Mouse (Mus musculus) heart, postnatal 14 days (tissue): ENCODE measurements at regions not wholly inside any gene's neighbourhood (a gene's known extent, or its start where the extent isn't known, plus 50 kb on each side); places are given as distances from the start of the nearest gene placed in this dataset.

Source experiments
- DNase-seq, 2 experiments: peaks; one replicate each; pipeline ENCODE4 v3.0.0; 2021 to 2022
- intact Hi-C: fragments of 180-260 bp; cut with DNase I; formaldehyde crosslinking; loops from one replicate; pipeline ENCODE4 v1.15.1; 2025

DNA sequence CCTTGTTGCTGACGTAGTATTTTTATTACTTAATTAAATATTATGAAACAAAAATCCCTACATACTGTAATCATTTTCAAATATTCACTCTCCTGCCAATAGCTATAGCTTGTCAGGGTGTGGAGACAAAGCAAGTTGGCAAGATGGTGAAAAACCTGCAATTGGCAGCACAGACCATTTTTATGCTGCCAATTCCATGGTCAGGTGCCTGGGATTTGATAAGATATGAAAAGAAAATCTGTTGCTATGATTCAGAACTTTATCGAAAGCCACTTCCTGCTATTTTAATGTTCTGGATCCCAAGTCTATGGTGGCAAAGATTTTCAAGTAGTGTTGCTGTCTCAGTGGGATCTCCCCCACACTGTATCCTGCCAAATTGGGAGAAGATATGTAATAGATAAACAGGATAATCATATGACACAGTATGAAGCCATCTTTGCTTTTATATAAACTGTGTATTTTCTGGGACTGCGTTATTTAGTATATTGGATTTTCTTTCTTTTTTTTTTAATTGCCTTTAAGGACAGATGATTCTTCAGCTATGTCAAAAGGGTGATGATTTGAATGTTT lies 165.3 kb upstream of the Lrrc3b start:
- DNase-seq, result no peak
- intact Hi-C loops, result no loop called here

DNA sequence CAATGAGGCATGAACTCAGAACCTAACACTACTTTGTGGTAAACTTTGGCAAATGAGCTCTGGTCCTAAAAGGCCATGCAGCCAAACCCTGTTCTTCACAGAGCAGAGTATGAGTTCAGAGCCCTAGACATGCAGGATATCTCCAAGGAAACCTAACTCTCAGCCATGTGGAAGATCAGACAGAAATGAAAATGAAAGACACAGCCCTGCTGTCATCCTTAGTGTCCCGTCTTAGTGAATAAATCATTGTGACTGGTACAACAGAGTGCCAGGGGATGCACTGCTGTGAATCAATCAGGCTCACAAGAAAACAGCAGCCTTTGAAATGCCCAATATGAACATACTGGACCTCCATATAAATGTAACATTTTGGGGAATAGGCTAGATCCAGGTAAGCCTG lies 171.4 kb upstream of the Lrrc3b start:
- intact Hi-C loops, result no loop called here
- no peak for DNase-seq

DNA sequence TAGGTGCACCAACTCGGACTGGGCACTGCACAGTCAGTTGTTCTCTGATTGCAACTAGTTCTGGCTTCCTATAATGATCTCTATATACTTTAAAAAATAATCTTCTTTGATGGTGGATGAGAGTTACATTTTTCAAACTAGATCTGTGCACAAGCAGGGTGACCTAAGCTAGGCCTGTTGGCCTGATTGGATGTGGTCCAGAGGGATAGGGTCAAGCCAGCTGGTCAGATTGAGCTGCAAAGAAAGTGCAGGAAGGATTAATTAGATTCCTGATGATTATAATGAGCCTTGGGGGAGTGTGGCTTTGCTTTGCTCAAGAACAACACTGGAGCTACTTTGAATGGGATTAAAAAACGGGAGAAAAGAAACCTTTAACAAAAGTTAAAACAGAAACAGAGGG lies 195.8 kb upstream of the Lrrc3b start:
- intact Hi-C loops, result no loop called here
- no peak for DNase-seq

DNA sequence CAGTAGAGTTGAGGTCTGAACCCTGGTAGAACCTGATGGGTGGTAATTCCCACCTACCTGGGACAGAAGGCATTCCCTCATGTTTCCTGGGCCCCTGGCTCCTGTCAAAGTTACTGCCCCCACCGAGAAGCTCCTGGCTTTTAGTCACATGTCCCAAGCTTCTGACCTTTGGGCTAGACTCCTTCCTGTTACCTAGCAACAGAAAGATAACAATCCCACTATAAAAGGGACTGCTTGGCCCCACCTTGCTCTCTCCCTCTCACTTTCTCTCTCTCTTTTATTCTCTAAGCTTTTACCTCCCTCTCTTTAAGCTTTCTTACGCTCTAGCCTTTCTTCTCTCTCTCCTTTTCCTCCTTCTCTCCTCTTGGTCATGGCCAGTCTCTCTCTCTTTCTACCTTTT lies 198.9 kb upstream of the Lrrc3b start:
- no peak for DNase-seq
- intact Hi-C loops, result no loop called here

DNA sequence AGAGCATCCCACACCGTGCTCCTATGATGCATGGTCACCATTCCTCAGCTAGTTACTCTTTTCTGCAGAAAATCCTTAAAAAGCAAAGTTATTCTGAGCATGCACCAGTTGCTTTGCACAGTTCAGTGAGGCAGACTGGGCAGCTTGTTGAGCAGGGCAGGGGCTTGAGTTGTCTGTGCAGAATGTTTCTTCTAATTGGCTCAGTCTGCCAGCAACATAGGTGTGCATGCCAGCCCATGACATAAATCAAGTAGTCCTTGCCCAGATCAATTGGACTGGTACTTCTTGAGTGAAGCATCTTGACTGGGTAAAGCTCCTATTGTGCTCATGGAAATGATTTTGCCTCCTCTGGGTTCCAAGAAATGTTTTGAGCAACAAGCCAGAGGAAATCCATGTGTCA lies 200.1 kb upstream of the Lrrc3b start:
- no peak for DNase-seq
- intact Hi-C loops, result no loop called here

DNA sequence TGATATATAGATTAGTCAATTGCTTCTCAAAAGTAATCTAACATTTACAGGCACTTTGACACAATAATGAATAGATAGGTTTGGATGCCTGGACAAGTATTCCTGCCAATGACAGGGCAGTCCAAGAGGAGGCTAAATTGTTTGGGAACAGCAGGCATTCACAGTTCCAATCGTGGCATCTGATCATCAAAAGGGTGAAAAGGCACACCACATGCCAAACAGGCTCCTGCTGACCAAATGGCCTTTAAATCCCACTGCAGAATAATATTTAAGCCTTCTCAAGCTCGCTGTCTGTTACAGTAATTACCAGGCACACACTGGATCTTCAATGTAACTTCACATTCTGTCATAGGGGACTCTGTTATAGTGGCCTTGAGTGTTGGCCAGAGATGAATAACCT lies 222.1 kb upstream of the Lrrc3b start:
- intact Hi-C loops, result no loop called here
- DNase-seq, result no peak

DNA sequence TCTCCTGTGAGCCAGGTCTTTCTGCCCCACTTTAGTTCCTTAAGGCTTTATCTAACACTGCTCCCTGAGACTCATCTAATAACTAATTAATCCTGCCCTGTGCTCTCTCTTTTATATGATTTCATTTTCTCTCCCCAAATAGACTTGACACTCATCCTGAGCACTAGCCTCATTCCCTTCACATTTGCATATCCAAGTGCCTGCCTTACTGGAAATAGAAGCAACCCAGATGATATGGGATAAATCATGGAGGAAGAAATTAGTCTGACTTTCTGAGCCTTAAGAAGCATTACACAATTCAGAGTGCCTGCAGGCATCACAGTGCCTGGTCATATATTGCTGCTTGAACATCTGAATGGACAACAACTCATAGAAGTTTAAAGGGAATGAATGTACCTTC lies 233.5 kb upstream of the Lrrc3b start:
- intact Hi-C loops, result no loop called here
- DNase-seq, result no peak

DNA sequence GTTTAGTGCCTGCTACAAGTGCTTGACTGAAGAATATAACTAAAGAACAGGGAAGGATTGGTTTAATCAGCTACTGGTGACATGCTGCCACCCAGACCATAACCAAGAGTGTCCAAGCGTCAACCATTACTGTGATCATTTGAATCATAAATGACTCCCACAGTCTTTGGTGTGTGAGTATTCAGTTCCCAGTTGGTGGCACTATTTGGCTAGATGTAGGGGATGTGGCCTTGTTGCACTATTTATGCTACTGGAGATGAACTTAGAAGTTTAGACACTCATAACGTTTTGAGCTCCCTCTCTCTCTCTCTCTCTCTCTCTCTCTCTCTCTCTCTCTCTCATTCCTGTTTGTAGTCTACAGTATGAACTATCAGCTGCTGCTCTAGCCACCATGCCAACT lies 238.4 kb upstream of the Lrrc3b start:
- no peak for DNase-seq
- intact Hi-C loops, result no loop called here

DNA sequence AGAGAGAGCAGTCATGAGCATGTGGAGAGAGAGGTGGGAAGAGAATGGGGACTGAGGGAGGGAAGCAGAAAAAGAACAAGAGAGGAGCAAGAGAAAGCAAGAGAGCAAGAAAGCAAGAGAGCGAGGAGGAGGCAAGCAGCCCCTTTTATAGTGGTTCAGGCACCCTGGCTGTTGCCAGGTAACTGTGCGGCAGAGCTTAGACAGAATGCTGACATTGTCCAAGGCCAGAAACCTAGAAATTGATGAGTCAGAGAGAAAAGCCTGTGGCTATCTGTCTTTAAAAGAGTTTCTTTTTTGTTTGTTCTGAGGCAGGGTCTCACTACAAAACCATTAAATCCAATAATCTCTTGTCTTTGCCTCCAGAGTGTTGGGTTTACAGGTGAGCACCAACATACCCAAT lies 240.7 kb upstream of the Lrrc3b start:
- intact Hi-C loops, result no loop called here
- no peak for DNase-seq

DNA sequence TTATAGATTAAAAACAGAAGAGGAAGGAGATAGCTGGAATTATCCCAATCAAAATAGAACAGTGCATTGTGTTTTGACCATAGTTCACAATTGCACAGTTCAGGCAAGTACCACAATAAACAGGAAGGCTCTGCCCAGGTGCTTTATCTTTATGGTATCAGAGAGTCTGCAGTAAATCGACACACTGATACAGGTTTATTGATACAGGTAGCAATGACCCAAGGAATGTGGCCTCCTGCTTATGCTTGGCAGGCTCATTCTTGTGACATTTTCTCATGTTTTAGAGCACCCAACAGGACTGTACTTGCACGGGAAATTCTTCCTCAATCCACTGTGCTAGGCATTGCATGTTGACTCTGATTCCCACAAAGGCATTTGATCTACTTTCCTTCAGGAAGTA lies 259.2 kb upstream of the Lrrc3b start:
- DNase-seq, result no peak
- intact Hi-C loops, result no loop called here

DNA sequence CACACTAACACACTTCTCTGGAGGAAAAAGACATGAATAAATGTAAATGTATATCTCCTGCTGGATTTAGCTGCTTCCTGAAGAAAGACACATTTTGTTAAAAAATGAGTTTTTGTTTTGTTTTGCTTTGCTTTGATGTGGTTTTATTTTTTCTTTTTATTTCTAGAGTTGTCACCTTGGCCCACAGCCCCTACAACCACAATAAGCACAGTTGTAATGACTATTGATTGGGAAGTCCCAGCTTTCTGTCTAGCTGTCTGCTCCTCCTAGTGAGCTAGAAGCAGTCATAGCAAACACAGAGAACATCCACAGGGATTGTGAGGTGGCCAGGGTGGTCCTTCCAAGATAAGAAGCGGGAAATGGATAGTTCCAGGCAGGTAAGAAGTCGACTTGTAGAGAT lies 259.8 kb upstream of the Lrrc3b start:
- no peak for DNase-seq
- intact Hi-C loops, result no loop called here

DNA sequence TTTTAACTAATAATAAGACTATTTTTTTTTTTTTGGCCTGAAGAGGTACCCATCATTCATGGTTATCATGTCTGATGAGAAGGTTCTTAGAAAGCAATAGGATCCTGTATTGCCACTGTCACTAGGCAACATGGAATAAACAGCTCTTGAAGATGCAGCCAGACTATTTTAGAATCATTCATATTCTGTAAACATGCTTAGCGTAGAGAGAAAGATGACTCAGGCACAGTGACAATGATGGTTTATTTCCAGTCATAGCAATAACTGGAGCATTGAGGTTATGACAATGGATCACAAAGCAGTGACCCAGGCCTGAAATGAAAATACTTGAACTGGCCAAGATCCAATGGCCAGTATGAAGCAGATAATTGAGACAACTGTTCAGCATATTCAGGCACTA lies 283.3 kb upstream of the Lrrc3b start:
- intact Hi-C loops, result no loop called here
- DNase-seq, result no peak

DNA sequence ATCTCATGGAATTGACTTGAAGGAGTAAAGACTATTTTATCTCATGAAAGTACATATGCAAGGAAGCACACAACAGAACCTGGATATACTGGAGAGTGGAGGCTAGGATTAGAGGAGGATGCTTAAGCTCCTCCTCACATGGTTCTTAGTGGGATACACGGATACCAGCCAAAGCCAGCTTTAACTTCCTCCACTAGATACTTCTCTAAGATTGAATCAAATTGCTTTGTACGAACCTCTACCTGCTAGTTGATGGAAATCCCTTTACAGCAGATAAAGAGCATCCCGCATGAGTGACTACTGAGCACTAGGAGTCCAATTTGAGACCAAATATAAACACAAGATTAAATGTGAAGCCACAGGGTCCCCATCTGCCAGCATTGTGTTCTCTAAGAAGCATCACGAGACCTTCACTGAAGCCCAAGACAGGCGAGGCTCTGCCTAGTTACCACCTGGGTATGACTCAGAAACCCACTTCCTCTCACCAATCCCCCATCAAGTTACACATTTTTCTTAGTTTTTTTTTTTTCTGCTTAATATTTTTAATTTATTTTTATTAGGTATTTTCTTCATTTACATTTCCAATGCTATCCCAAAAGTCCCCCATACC lies 307.9 kb upstream of the Lrrc3b start:
- intact Hi-C loops, result no loop called here
- no peak for DNase-seq

DNA sequence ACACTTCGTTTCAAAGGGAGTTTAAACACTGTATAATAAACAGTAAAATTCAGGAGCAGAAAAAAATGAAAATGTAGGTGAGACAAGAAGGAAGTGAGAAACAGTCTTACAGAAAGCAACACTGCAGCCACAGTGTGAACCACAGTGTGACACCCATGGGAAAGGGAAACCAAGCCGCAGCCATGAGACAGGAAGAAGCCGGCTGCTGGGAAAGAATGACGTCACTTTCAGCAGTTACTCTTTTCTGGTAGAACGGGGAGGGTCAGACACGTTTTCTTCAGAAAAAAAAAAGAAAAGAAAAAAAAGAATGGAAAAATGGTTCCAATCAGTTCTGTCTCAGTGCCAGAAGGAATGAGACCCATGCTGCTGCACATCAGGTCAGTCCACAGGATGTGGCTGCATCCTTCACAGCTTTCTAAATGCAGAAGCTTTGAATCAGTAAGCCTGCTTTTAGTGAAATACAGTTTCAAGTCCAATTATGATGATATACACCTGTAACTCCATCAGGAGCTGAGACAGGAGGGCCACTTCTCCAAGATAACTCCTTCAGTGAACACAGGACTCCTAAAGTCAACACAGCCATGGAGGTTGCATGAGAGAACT lies 331.2 kb upstream of the Lrrc3b start:
- no peak for DNase-seq
- intact Hi-C loops, result no loop called here

DNA sequence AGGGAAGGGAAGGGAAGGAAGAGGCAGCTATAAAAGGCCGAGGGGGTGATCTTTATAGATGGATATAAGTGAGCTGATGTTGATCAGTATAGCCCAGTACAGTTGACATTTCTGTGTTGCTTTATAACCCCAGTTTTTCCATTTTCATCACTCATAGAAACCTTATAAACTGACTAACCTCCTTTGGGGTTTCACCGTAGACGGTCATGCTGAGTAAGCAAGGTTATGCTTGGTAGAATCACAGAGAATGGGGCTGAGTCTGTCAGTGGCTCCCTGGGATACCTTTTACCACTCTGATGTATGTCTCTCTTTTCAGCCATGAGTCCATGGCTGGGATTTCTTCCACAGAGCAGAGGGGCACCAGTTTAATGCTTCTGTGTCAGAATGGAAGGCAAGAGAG lies 345.9 kb upstream of the Lrrc3b start:
- intact Hi-C loops, result loop anchor here (5.0 kb wide), 1 partner anchor 537 kb away; no protein-coding TSS in a partner anchor
- DNase-seq, result no peak

DNA sequence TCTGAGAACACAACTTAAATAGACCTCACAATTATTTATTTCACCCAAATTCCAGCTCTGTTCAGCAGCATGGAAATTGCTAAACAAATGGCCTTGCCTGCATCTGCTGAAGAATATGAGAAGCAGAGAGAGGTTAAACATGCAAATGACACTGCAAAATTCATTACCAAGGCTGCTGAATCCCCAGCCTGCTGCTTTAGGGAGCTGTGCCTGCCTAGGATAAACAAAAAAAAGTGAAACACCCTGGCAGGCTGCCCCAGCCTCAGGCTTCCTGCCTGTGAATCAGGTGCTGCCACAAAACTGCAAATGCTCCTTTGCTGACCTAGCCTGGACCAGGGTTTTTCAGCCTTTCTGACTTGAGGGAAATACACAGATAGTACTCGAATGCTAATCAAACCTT lies 346.4 kb upstream of the Lrrc3b start:
- peak in 1 of 2 experiments; percentile 11 for DNase-seq
- intact Hi-C loops, result no loop called here

DNA sequence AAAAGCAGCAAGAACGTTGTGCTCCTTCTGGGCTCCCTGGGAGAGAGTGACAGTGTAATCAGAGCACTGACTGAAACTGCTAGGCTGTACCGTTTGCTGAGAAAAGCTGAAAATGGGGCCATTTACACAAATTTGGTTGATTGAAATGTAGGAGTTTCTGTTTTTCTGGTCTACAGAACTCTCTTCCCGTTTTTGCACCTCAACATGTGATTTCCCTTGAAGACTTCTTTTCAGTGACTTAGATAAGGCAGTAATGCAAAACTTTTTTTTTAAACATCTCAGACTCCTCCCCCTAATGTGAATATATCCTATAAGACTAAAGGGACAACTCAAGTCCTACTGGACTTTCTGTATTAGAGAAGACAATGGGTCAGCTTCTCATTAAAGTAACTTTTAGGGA lies 356.9 kb upstream of the Lrrc3b start:
- intact Hi-C loops, result no loop called here
- DNase-seq, result no peak

DNA sequence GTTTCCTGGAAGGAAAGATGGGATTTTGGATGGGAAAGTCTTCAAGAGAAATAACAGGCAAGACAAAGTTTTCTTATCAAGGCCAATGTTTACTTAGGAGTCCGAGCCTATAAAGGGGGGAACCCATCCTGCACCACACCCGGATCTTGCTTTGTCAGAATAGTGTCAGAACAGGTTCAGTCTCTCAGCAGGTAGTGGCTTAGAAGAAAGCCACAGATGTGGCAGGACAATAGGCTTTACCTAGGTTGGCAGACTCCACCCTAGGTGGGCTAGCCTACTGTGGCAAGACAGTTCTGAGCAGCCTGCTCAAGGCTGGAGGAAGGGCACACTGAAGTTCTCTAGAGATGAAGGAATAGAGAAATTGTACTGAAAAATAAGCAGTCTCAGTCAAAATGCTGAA lies 358.2 kb upstream of the Lrrc3b start:
- intact Hi-C loops, result no loop called here

DNA sequence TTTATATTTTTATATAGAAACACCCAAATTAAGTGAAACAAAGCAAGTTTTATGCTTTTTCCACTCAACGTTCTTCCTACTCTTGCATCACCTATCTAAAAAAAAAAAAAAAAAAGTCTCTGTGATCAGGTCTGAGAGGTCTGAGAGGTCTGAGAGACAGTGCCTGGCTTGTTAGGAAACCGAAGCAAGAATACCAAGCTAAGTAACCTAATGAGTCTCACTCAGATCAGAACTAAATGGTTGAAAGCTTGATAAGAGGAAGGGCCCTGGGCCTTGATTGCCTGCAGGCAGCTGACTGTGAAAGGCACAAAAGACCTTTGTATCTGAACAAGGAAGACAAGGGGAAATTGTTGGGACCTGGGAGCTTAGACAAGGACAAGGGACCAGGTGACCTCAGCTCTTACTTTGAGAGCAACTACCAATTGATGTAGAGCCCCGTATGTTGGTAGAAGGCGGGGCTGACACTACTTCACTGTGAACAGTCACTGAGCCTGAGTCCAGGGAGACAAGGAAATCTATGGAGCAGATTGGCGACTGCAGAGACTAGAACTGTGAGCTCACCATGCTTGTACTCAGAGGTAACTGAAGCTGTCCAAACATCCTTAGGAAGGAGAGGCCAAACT lies 362.8 kb upstream of the Lrrc3b start:
- DNase-seq, result no peak
- intact Hi-C loops, result no loop called here

More for the DNA sequence above, 358.2 kb upstream of the Lrrc3b start:
- no peak for DNase-seq

DNA sequence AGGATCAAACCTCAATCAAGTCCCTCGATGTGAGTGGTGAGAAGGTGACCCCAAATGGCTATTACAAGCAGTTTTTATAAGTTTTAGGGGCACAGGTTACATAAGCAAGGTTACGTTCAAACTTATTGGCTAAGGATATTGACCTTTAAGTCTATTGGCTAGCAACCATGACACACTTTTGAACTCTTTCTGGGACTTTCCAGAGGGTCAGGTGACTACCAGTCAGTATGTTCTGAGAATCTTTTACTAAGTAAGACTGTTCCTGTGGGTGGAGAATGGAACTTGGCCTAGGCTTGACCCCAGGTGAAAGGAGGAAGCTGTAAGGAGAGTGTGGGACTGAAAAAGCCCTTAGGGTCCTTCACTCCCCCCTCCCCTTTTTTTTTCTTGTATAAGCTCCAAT lies 370.3 kb upstream of the Lrrc3b start:
- intact Hi-C loops, result no loop called here
- no peak for DNase-seq

DNA sequence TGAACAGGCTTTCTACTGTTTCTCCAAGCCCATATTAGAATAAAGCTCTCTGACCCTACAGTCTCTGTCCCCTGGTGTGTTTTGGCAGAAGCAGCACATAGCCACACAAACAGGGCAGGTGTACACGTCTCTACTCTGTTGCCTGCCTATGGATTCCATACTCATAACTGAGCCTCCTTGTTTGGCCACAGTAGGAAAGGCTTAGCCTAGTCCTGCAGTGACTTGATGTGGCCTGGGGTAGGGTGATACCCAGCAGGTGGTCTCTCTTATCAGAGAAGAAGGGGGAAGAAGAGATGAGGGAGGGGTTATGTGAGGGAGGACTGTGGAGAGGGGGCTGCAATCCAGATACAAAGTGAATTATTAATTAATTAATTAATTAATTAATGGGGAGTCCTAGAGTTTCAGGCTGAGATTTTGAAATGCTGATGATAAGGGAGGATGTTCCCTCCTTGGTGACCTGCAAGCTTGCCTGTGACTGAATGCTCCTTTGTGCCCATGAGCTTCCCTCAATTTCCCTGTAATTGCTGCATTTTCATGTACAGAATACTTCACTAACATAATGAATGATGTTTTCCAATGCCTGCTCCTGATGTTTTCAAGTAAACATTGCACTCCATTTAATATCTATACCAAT lies 402.7 kb upstream of the Lrrc3b start:
- intact Hi-C loops, result no loop called here
- DNase-seq, result no peak
